Mouse (Mus musculus) thymus, adult 2 months (tissue): ENCODE data around the gene Reep6.
A peak's percentile ranks its signal among the peaks of the same experiment; 100 is the strongest.

ENCODE experiments used
- CTCF ChIP-seq: fragments of 200-500 bp; IDR thresholded peaks from 2 replicates; pipeline ENCODE4 v1.5.1; 2012; ENCODE audit warnings: mild to moderate bottlenecking, control low read depth, low read length, moderate library complexity, borderline replicate concordance; ENCODE audit not compliant: control insufficient read depth, poor library complexity, insufficient read depth; ENCODE audit errors: extremely low read depth
- POLR2A ChIP-seq: fragments of 200-500 bp; IDR thresholded peaks from 2 replicates; pipeline ENCODE4 v1.6.1; 2012; ENCODE audit warnings: mild to moderate bottlenecking, low read length, control low read depth, moderate library complexity; ENCODE audit not compliant: control insufficient read depth, poor library complexity, insufficient read depth; ENCODE audit errors: extremely low read depth

DNA sequence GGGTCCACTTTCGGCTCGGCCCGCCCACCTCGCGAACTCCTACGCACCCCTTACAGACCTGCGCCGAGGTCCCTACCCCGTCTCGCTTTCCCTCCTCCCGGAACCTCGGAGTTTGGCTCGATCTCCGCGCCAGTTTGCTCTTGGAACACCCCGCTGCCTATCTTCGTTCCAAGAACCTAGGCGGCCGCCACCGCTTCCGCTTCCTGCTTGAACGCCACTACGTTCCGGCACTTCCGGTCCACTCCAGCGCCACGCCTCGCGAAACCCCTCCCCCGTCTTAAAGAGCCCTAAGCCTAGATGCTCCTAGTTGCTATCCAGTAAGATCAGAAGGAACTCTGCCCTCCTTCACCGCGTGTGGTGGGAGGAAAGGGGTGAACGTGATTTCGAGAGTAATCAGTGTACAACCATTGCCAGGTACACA, 9.4 kb upstream of the Reep6 start, which contains the start of gene 2310011J03Rik:
- TF ChIP-seq POLR2A (peak; percentile 87), CTCF (no peak)
